Mouse (Mus musculus): ENCODE data around the gene Palld.

DNA sequence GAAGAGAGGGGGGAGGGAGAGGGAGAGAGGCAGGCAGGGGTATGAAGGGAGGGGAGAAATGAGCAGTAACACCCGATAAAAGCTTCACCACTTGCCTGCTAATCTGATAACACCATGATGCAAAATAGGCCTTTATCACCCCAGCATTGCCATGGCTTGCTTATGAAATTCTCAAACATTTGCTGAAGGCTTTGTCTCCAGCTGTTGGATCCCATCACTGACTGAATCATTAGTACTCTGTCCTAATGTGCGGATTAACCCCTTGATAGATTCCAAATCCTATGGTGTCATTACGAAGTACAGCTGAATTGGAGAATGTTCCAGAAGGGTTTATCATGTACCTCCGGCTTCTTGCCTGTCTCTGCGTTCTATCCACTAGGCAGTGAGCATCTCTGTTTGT, 55.0 kb downstream of the Palld start:
- TF ChIP-seq POLR2A (IDR thresholded peaks at IDR 0.05; ENCODE audit: low read depth, low read length), result no peak
- no peak for TF ChIP-seq CTCF (IDR thresholded peaks at IDR 0.05; ENCODE audit: extremely low read depth, insufficient read length, insufficient replicate concordance, low read depth, low read length)

All from small intestine, adult 2 months (tissue).